41 mouse cellular contexts compared by ENCODE assay signal in the genomic region with DNA sequence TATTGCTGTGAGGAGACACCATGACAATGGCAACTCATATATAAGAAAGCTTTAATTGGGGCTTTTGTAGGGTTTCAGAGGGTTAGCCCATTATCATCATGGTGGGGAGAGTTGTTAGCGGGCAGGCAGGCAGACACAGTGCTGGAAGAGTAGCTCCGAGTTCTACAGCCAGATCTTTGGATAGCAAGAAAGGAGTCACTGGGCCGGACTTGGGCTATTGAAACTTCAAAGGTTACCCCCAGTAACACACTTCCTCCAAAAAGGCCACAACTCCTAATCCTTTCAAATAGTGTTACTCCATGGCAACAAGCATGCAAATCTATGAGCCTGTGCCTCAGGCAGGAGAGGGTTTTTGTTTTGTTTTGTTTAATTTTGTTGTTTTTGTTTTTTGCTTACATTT. TPM values are rescaled to one million over a fixed set of nuclear protein-coding genes. Genes with fewer than 3 reads are reported as not detected.
A peak's percentile ranks its signal among the peaks of the same experiment; 100 is the strongest.
DNase-seq lines count a peak whose midpoint lies in the region; ATAC-seq lines count a peak whose summit lies in the region.
"Had no signal": no experiment of that assay in that cellular context is flagged by ENCODE, and none has a peak within 500 bp of the region (broad histone marks: within the 10 kb centered on the region; RNA-seq: fewer than 3 reads in every experiment).

No protein-coding gene starts in this region.

- DNase-seq in forebrain, embryonic 10.5 days (ENCODE audit: extremely low spot score, low spot score) = no peak
- peak; percentile 9 for DNase-seq in forebrain, embryonic 14.5 days (ENCODE audit: low spot score)
- no peak for DNase-seq in heart, adult 11 months
- no peak for DNase-seq in gastrocnemius, postnatal 14 days
- DNase-seq: adrenal gland, adult 8-10 months; B cell, adult 2 months; cerebellum, adult 11-12 months; cerebellum, adult 9-11 months; gastrocnemius, postnatal 25 days; heart, adult 18-20 months; kidney, postnatal 14 days; lung, adult 18-20 months; lung, postnatal 4 days; right cerebral cortex, adult 18-20 months; spleen, adult 18-20 months; thymus, adult 18-20 months; thymus, postnatal 25 days had no signal

- no peaks in the 10 kb centered on the region for H3K27me3 ChIP-seq in forebrain, embryonic 10.5 days (ENCODE audit: poor library complexity, severe bottlenecking)
- no peaks in the 10 kb centered on the region for H3K27me3 ChIP-seq in forebrain, embryonic 14.5 days (replicated peaks; ENCODE audit: control insufficient read depth, insufficient read depth, low read length)
- H3K27me3 ChIP-seq in midbrain, embryonic 12.5 days = no peaks in the 10 kb centered on the region
- H3K27me3 ChIP-seq: heart, embryonic 12.5 days; limb, embryonic 13.5 days; liver, embryonic 12.5 days; megakaryocyte, embryonic 14.5 days had no signal

- no peaks in the 10 kb centered on the region for H3K9me3 ChIP-seq in forebrain, embryonic 10.5 days
- no peaks in the 10 kb centered on the region for H3K9me3 ChIP-seq in forebrain, embryonic 14.5 days (replicated peaks; ENCODE audit: control insufficient read depth, low read length)
- no peaks in the 10 kb centered on the region for H3K9me3 ChIP-seq in midbrain, embryonic 12.5 days
- H3K9me3 ChIP-seq: heart, embryonic 12.5 days; limb, embryonic 13.5 days; liver, embryonic 12.5 days had no signal

- H3K9ac ChIP-seq in forebrain, embryonic 14.5 days (ENCODE audit: low read length) = no peak overlapping the region
- no peak overlapping the region for H3K9ac ChIP-seq in midbrain, embryonic 12.5 days (replicated peaks)
- H3K9ac ChIP-seq: heart, embryonic 12.5 days; hindbrain, embryonic 14.5 days; limb, embryonic 13.5 days; liver, embryonic 12.5 days had no signal

- peak overlapping the region; percentile 48; the same call in 1 of the 2 replicates for H3K27ac ChIP-seq in forebrain, embryonic 10.5 days
- no peak overlapping the region for H3K27ac ChIP-seq in forebrain, embryonic 14.5 days (ENCODE audit: low read depth, low read length)
- H3K27ac ChIP-seq in midbrain, embryonic 12.5 days (replicated peaks) = no peak overlapping the region
- H3K27ac ChIP-seq: hindbrain, embryonic 14.5 days; limb, embryonic 13.5 days; liver, embryonic 12.5 days had no signal

- H3K4me1 ChIP-seq in forebrain, embryonic 10.5 days = peaks cover 12% of the 10 kb centered on the region; the same call in 1 of the 2 replicates
- H3K4me1 ChIP-seq in forebrain, embryonic 14.5 days (ENCODE audit: control insufficient read depth, insufficient read depth, low read length) = no peaks in the 10 kb centered on the region
- H3K4me1 ChIP-seq in midbrain, embryonic 12.5 days = 0 out of 2 replicates have a peak, but pooled peaks cover 6% of the 10 kb centered on the region
- H3K4me1 ChIP-seq: heart, embryonic 12.5 days; limb, embryonic 13.5 days; liver, embryonic 12.5 days; megakaryocyte, embryonic 14.5 days had no signal

- H3K4me3 ChIP-seq in forebrain, embryonic 10.5 days = no peak overlapping the region
- H3K4me3 ChIP-seq in forebrain, embryonic 14.5 days (ENCODE audit: low read depth, low read length) = no peak overlapping the region
- no peak overlapping the region for H3K4me3 ChIP-seq in midbrain, embryonic 12.5 days
- H3K4me3 ChIP-seq: erythroblast, embryonic 14.5 days; heart, embryonic 12.5 days; limb, embryonic 13.5 days; liver, embryonic 12.5 days; megakaryocyte, embryonic 14.5 days had no signal

- H3K4me2 ChIP-seq in forebrain, embryonic 14.5 days (ENCODE audit: low read length) = no peak overlapping the region
- H3K4me2 ChIP-seq in midbrain, embryonic 12.5 days (replicated peaks) = no peak overlapping the region
- H3K4me2 ChIP-seq: heart, embryonic 12.5 days; hindbrain, embryonic 14.5 days; limb, embryonic 13.5 days; liver, embryonic 12.5 days had no signal

- H3K36me3 ChIP-seq in forebrain, embryonic 10.5 days (replicated peaks) = no peaks in the 10 kb centered on the region
- no peaks in the 10 kb centered on the region for H3K36me3 ChIP-seq in forebrain, embryonic 14.5 days (ENCODE audit: control insufficient read depth, insufficient read depth, low read length)
- no peaks in the 10 kb centered on the region for H3K36me3 ChIP-seq in midbrain, embryonic 12.5 days
- H3K36me3 ChIP-seq: heart, embryonic 12.5 days; limb, embryonic 13.5 days; liver, embryonic 12.5 days had no signal

- WGBS in forebrain, embryonic 10.5 days = 44% methylated on average over 3 of the region's 3 CpGs
- WGBS in forebrain, embryonic 14.5 days = 7% methylated on average over 3 of the region's 3 CpGs
- 17% methylated on average over 3 of the region's 3 CpGs for WGBS in midbrain, embryonic 12.5 days

- peak; percentile 40; the same call in 1 of the 2 replicates for ATAC-seq in forebrain, embryonic 14.5 days
- peak; percentile 47; the same call in 1 of the 2 replicates for ATAC-seq in midbrain, embryonic 12.5 days (ENCODE audit: low FRiP score, low read depth)
- ATAC-seq in monocyte, adult 5-6 weeks (replicated peaks; ENCODE audit: insufficient number of reproducible peaks, low FRiP score, low TSS enrichment, poor library complexity, severe bottlenecking) = no peak
- no peak for ATAC-seq in cerebellum, adult (ENCODE audit: insufficient number of reproducible peaks, low FRiP score, low TSS enrichment)
- ATAC-seq: intestine, postnatal 0 days; liver, embryonic 12.5 days; lung, postnatal 0 days had no signal

- intact Hi-C loops in gastrocnemius, postnatal 14 days (cut with DNase I; ENCODE audit: low total_unique reads) = no loop called here

RNA-seq across cellular contexts. Expression of gene Vnn1, which starts 6.6 kb away (rescaled TPM):
- 1.2 and 1.9 TPM in 2 replicates for polyA plus RNA-seq in forebrain, embryonic 10.5 days (2016; fragmentation: Nextera tagmentation; extraction: Ambion mirVana)
- polyA plus RNA-seq in forebrain, embryonic 14.5 days (2014; fragmentation: Nextera tagmentation; extraction: Ambion mirVana) = 0.23 and 0.54 TPM in 2 replicates
- 1.6 and 1.9 TPM in 2 replicates for polyA plus RNA-seq in midbrain, embryonic 12.5 days (2016; fragmentation: Nextera tagmentation; extraction: Ambion mirVana)
- under 1 TPM; 0.10 to 0.40 TPM for total RNA-seq in gastrocnemius, postnatal 14 days (2021)
- total RNA-seq in monocyte, adult 5-6 weeks (2017) = not detected in 3 replicates
- total RNA-seq: common myeloid progenitor, adult 5-6 weeks; left cerebral cortex, adult 18-20 months; neutrophil, adult 5-6 weeks had no signal
- polyA plus RNA-seq: erythroblast, embryonic 14.5 days; hindbrain, embryonic 14.5 days had no signal

RNA-seq across cellular contexts. Expression of gene Taar1, which starts 19.0 kb away (rescaled TPM):
- polyA plus RNA-seq in forebrain, embryonic 10.5 days (2016; fragmentation: Nextera tagmentation; extraction: Ambion mirVana) = not detected in 2 replicates
- polyA plus RNA-seq in forebrain, embryonic 14.5 days (2014; fragmentation: Nextera tagmentation; extraction: Ambion mirVana) = not detected in 2 replicates
- polyA plus RNA-seq in midbrain, embryonic 12.5 days (2016; fragmentation: Nextera tagmentation; extraction: Ambion mirVana) = not detected in 2 replicates
- total RNA-seq in gastrocnemius, postnatal 14 days (2021) = not detected
- not detected in 3 replicates for total RNA-seq in monocyte, adult 5-6 weeks (2017)
- total RNA-seq: adrenal gland, adult 8-10 months; adrenal gland, postnatal 4 days; common myeloid progenitor, adult 5-6 weeks; gastrocnemius, postnatal 25 days; heart, adult 18-20 months; hematopoietic stem cell, adult 5-6 weeks; layer of hippocampus, adult 18-20 months; layer of hippocampus, postnatal 10 days; left cerebral cortex, adult 18-20 months; left cerebral cortex, postnatal 14 days; neutrophil, adult 5-6 weeks had no signal
- polyA plus RNA-seq: embryonic facial prominence, embryonic 14.5 days; erythroblast, embryonic 14.5 days; heart, embryonic 12.5 days; heart, postnatal 0 days; hindbrain, embryonic 14.5 days; intestine, postnatal 0 days; kidney, embryonic 14.5 days; limb, embryonic 13.5 days; liver, embryonic 12.5 days; lung, postnatal 0 days; neural tube, embryonic 11.5 days; stomach, embryonic 16.5 days had no signal

RNA-seq across cellular contexts. Expression of gene Taar2, which starts 37.3 kb away (rescaled TPM):
- polyA plus RNA-seq in forebrain, embryonic 10.5 days (2016; fragmentation: Nextera tagmentation; extraction: Ambion mirVana) = not detected in 2 replicates
- polyA plus RNA-seq in forebrain, embryonic 14.5 days (2014; fragmentation: Nextera tagmentation; extraction: Ambion mirVana) = not detected in 2 replicates
- polyA plus RNA-seq in midbrain, embryonic 12.5 days (2016; fragmentation: Nextera tagmentation; extraction: Ambion mirVana) = not detected in 2 replicates
- not detected for total RNA-seq in gastrocnemius, postnatal 14 days (2021)
- total RNA-seq in monocyte, adult 5-6 weeks (2017) = not detected in 3 replicates
- total RNA-seq: adrenal gland, adult 8-10 months; adrenal gland, postnatal 4 days; common myeloid progenitor, adult 5-6 weeks; gastrocnemius, postnatal 25 days; heart, adult 18-20 months; hematopoietic stem cell, adult 5-6 weeks; layer of hippocampus, adult 18-20 months; layer of hippocampus, postnatal 10 days; left cerebral cortex, adult 18-20 months; left cerebral cortex, postnatal 14 days; neutrophil, adult 5-6 weeks had no signal
- polyA plus RNA-seq: embryonic facial prominence, embryonic 14.5 days; erythroblast, embryonic 14.5 days; heart, embryonic 12.5 days; heart, postnatal 0 days; hindbrain, embryonic 14.5 days; intestine, postnatal 0 days; kidney, embryonic 14.5 days; limb, embryonic 13.5 days; liver, embryonic 12.5 days; neural tube, embryonic 11.5 days had no signal

RNA-seq across cellular contexts. Expression of gene Taar3, which starts 48.2 kb away (rescaled TPM):
- not detected in 2 replicates for polyA plus RNA-seq in forebrain, embryonic 10.5 days (2016; fragmentation: Nextera tagmentation; extraction: Ambion mirVana)
- not detected in 2 replicates for polyA plus RNA-seq in forebrain, embryonic 14.5 days (2014; fragmentation: Nextera tagmentation; extraction: Ambion mirVana)
- not detected in 2 replicates for polyA plus RNA-seq in midbrain, embryonic 12.5 days (2016; fragmentation: Nextera tagmentation; extraction: Ambion mirVana)
- total RNA-seq in gastrocnemius, postnatal 14 days (2021) = not detected
- not detected in 3 replicates for total RNA-seq in monocyte, adult 5-6 weeks (2017)
- total RNA-seq: adrenal gland, adult 8-10 months; adrenal gland, postnatal 4 days; common myeloid progenitor, adult 5-6 weeks; gastrocnemius, postnatal 25 days; heart, adult 18-20 months; hematopoietic stem cell, adult 5-6 weeks; layer of hippocampus, adult 18-20 months; layer of hippocampus, postnatal 10 days; left cerebral cortex, adult 18-20 months; left cerebral cortex, postnatal 14 days; neutrophil, adult 5-6 weeks had no signal
- polyA plus RNA-seq: embryonic facial prominence, embryonic 14.5 days; erythroblast, embryonic 14.5 days; heart, embryonic 12.5 days; heart, postnatal 0 days; hindbrain, embryonic 14.5 days; intestine, postnatal 0 days; kidney, embryonic 14.5 days; limb, embryonic 13.5 days; liver, embryonic 12.5 days; lung, postnatal 0 days; neural tube, embryonic 11.5 days; stomach, embryonic 16.5 days had no signal

RNA-seq across cellular contexts. Expression of gene Vnn3, which starts 49.9 kb away (rescaled TPM):
- polyA plus RNA-seq in forebrain, embryonic 10.5 days (2016; fragmentation: Nextera tagmentation; extraction: Ambion mirVana) = not detected in 2 replicates
- 0.11 TPM in 1 of 2 replicates, not detected in the other for polyA plus RNA-seq in forebrain, embryonic 14.5 days (2014; fragmentation: Nextera tagmentation; extraction: Ambion mirVana)
- not detected in 2 replicates for polyA plus RNA-seq in midbrain, embryonic 12.5 days (2016; fragmentation: Nextera tagmentation; extraction: Ambion mirVana)
- total RNA-seq in gastrocnemius, postnatal 14 days (2021) = not detected
- 8.6 to 16.8 TPM (median 14.7 TPM) in 3 replicates for total RNA-seq in monocyte, adult 5-6 weeks (2017)
- total RNA-seq: common myeloid progenitor, adult 5-6 weeks; hematopoietic stem cell, adult 5-6 weeks; left cerebral cortex, adult 18-20 months had no signal
- polyA plus RNA-seq: erythroblast, embryonic 14.5 days; heart, embryonic 12.5 days; hindbrain, embryonic 14.5 days; kidney, embryonic 14.5 days; limb, embryonic 13.5 days; liver, embryonic 12.5 days; neural tube, embryonic 11.5 days had no signal

Comparison
In these comparisons a context has a peak if more than half of its experiments do, and no peak if none do; other contexts are left out.
1. ATAC-seq: peak in forebrain, embryonic 14.5 days (single experiment) and midbrain, embryonic 12.5 days (single experiment); none in monocyte, adult 5-6 weeks (single experiment) and cerebellum, adult (single experiment).